Mouse (Mus musculus) lung, adult 2 months (tissue): Measurements from ENCODE around the gene Ldlrad3. TPM values are rescaled to one million over a fixed set of nuclear protein-coding genes. Genes with fewer than 3 reads are reported as not detected.
A peak's percentile ranks its signal among the peaks of the same experiment; 100 is the strongest.

Source experiments
- DNase-seq: peaks from one replicate; pipeline ENCODE4 v3.0.0; 2022
- H3K4me1 ChIP-seq: fragments of 200-500 bp; 2 replicates; pipeline ENCODE4 v1.6.1; 2011; ENCODE audit warnings: low read length; ENCODE audit not compliant: control insufficient read depth, insufficient read depth
- H3K4me3 ChIP-seq: fragments of 200-500 bp; replicated peaks from 2 replicates; pipeline ENCODE3; 2011; ENCODE audit warnings: low read depth, mild to moderate bottlenecking, control low read depth, low read length; ENCODE audit errors: extremely low read depth
- CTCF ChIP-seq: fragments of 200-500 bp; IDR thresholded peaks from 2 replicates; pipeline ENCODE4 v1.5.1; 2011; ENCODE audit warnings: mild to moderate bottlenecking, low read length, control low read depth; ENCODE audit not compliant: insufficient read depth
- POLR2A ChIP-seq: fragments of 200-500 bp; IDR thresholded peaks from 2 replicates; pipeline ENCODE4 v1.6.1; 2011; ENCODE audit warnings: low read depth, mild to moderate bottlenecking, control low read depth, low read length, borderline replicate concordance; ENCODE audit errors: extremely low read depth
- WGBS: fragments of 180-500 bp; shearing (Covaris S2); methylation state at CpG from one replicate; pipeline ENCODE4 v1.1.7; 2018; 5-methylcytosine and 5-hydroxymethylcytosine counted together
- polyA plus RNA-seq: library from polyadenylated mRNA; depleted of rRNA; stranded (reverse); fragments of >200 nt; gene quantifications from 2 replicates; pipeline ENCODE4 v1.2.3, GENCODE M21; 2012; rRNA removed

Gene Ldlrad3
- 9.0 and 14.6 TPM in 2 replicates for polyA plus RNA-seq

GRCm38 (mm10) chr2:102185951-102186561 is at the start of gene Ldlrad3:
TSS of gene Ldlrad3 (minus strand) at chr2:102186385.
- TF ChIP-seq CTCF (no peak), POLR2A (peak; percentile 55; the same call in 1 of the 2 replicates)
- peak; percentile 91 for DNase-seq
- WGBS, result under 1% methylated on average over 73 of the region's 77 CpGs

GRCm38 (mm10) chr2:102231470-102231869 is 45.3 kb upstream of the Ldlrad3 start:
- Histone ChIP-seq H3K4me3 (no peak overlapping the region), H3K4me1 (no peaks in the 10 kb centered on the region)
- 51% methylated on average over 5 of the region's 5 CpGs for WGBS
- no peak for DNase-seq
- TF ChIP-seq CTCF (no peak), POLR2A (no peak)

More at GRCm38 (mm10) chr2:102185951-102186561, at the start of gene Ldlrad3:
- H3K4me3 ChIP-seq, result peak within 1 kb of the TSS; percentile 85
- peaks cover 3% of the 10 kb centered on the region; the same call in 1 of the 2 replicates for H3K4me1 ChIP-seq

- no peak overlapping the region for H3K4me3 ChIP-seq
- H3K4me1 ChIP-seq, result no peaks in the 10 kb centered on the region
- 93% methylated on average over 2 of the region's 2 CpGs for WGBS
- no peak for TF ChIP-seq POLR2A
- TF ChIP-seq CTCF, result no peak
- DNase-seq, result no peak
Observed at GRCm38 (mm10) chr2:102229126-102229525, 42.9 kb upstream of the Ldlrad3 start.

GRCm38 (mm10) chr2:102228331-102228730 is 42.1 kb upstream of the Ldlrad3 start:
- TF ChIP-seq POLR2A, result no peak
- no peak for TF ChIP-seq CTCF
- Histone ChIP-seq H3K4me1 (no peaks in the 10 kb centered on the region), H3K4me3 (no peak overlapping the region)
- 42% methylated on average over 5 of the region's 5 CpGs for WGBS
- no peak for DNase-seq

- WGBS, result 93% methylated on average over 8 of the region's 8 CpGs
- Histone ChIP-seq H3K4me3 (no peak overlapping the region), H3K4me1 (no peaks in the 10 kb centered on the region)
- DNase-seq, result no peak
- TF ChIP-seq POLR2A (no peak), CTCF (no peak)
Observed at GRCm38 (mm10) chr2:102227839-102228238, 41.7 kb upstream of the Ldlrad3 start.

- WGBS, result 68% methylated on average over 15 of the region's 15 CpGs
- no peak for DNase-seq
- TF ChIP-seq POLR2A (no peak), CTCF (no peak)
- H3K4me3 ChIP-seq, result no peak overlapping the region
- no peaks in the 10 kb centered on the region for H3K4me1 ChIP-seq
Observed at GRCm38 (mm10) chr2:102226274-102226673, 40.1 kb upstream of the Ldlrad3 start.

GRCm38 (mm10) chr2:102223355-102224128 is 37.4 kb upstream of the Ldlrad3 start:
- Histone ChIP-seq H3K4me1 (no peaks in the 10 kb centered on the region), H3K4me3 (no peak overlapping the region)
- WGBS, result 26% methylated on average over 11 of the region's 11 CpGs
- TF ChIP-seq CTCF (no peak), POLR2A (no peak)
- DNase-seq, result no peak

GRCm38 (mm10) chr2:102222749-102223148 is 36.6 kb upstream of the Ldlrad3 start:
- H3K4me3 ChIP-seq, result no peak overlapping the region
- WGBS, result 72% methylated on average over 3 of the region's 3 CpGs
- TF ChIP-seq CTCF, result no peak
- TF ChIP-seq POLR2A, result no peak
- no peaks in the 10 kb centered on the region for H3K4me1 ChIP-seq
- no peak for DNase-seq

- TF ChIP-seq POLR2A (no peak), CTCF (no peak)
- WGBS, result 88% methylated on average over 1 of the region's 1 CpGs
- DNase-seq, result no peak
- H3K4me1 ChIP-seq, result no peaks in the 10 kb centered on the region
- no peak overlapping the region for H3K4me3 ChIP-seq
Observed at GRCm38 (mm10) chr2:102216817-102217216, 30.6 kb upstream of the Ldlrad3 start.

GRCm38 (mm10) chr2:102212096-102212495 is 25.9 kb upstream of the Ldlrad3 start:
- Histone ChIP-seq H3K4me3 (no peak overlapping the region), H3K4me1 (no peaks in the 10 kb centered on the region)
- no peak for TF ChIP-seq CTCF
- no peak for TF ChIP-seq POLR2A
- WGBS, result 46% methylated on average over 4 of the region's 4 CpGs
- no peak for DNase-seq
